Mouse (Mus musculus): ENCODE data around the gene Aqp2.

Gene Aqp2

GRCm38 (mm10) chr15:99618595-99618994, 39.7 kb downstream of the Aqp2 start:
- DNase-seq (ENCODE audit: low spot score), result no peak

- no peak for DNase-seq (ENCODE audit: low spot score)
Measured at GRCm38 (mm10) chr15:99619821-99620220, 41.0 kb downstream of the Aqp2 start.

GRCm38 (mm10) chr15:99622063-99622462, 43.2 kb downstream of the Aqp2 start:
- no peak for DNase-seq (ENCODE audit: low spot score)

GRCm38 (mm10) chr15:99631618-99632017, 52.8 kb downstream of the Aqp2 start:
- DNase-seq (ENCODE audit: low spot score), result no peak

All from lung, postnatal 25 days (tissue).